Mouse (Mus musculus) kidney, postnatal 0 days (tissue): ENCODE measurements around the gene Myl6. TPM values are rescaled to one million over a fixed set of nuclear protein-coding genes. Genes with fewer than 3 reads are reported as not detected.
"Not testable (repeated sequence)": the region's sequence is repeated elsewhere in the genome, so short reads cannot be mapped to it uniquely, and the experiment has no call there.

ENCODE experiments used
- ATAC-seq: fragments of 200-750 bp; cut with Nextera tagmentation; replicated peaks from 2 replicates; pipeline ENCODE4 v1.8.0; 2017; ENCODE audit warnings: low read depth, moderate number of reproducible peaks, moderate TSS enrichment, moderate library complexity; ENCODE audit not compliant: low FRiP score
- DNase-seq: peaks from one replicate; pipeline ENCODE4 v3.0.0-alpha.2; 2016; ENCODE audit warnings: low spot score
- H3K27ac ChIP-seq: fragments of 300-500 bp; sonication (generic); 2 replicates; pipeline ENCODE4 v1.5.1; 2014; ENCODE audit warnings: mild to moderate bottlenecking
- H3K27me3 ChIP-seq: fragments of 300-500 bp; sonication (generic); 2 replicates; pipeline ENCODE4 v1.6.1; 2014; ENCODE audit warnings: low read length, mixed read lengths; ENCODE audit not compliant: insufficient read depth
- H3K36me3 ChIP-seq: fragments of 300-500 bp; sonication (generic); 2 replicates; pipeline ENCODE4 v1.6.1; 2014; ENCODE audit warnings: low read length, mixed read lengths; ENCODE audit not compliant: insufficient read depth
- H3K4me1 ChIP-seq: fragments of 300-500 bp; sonication (generic); replicated peaks from 2 replicates; pipeline ENCODE4 v1.6.1; 2014; ENCODE audit warnings: antibody characterized with exemption, low read length, mixed read lengths; ENCODE audit not compliant: insufficient read depth
- H3K4me2 ChIP-seq: fragments of 300-500 bp; sonication (generic); 2 replicates; pipeline ENCODE4 v1.6.1; 2014; ENCODE audit warnings: mild to moderate bottlenecking, low read length, moderate library complexity, mixed read lengths
- H3K4me3 ChIP-seq: fragments of 300-500 bp; sonication (generic); replicated peaks from 2 replicates; pipeline ENCODE4 v1.5.1; 2014; ENCODE audit warnings: low read depth, low read length
- H3K9ac ChIP-seq: fragments of 300-500 bp; sonication (generic); 2 replicates; pipeline ENCODE4 v1.6.1; 2014; ENCODE audit warnings: low read depth, low read length
- H3K9me3 ChIP-seq: fragments of 300-500 bp; sonication (generic); replicated peaks from 2 replicates; pipeline ENCODE4 v1.6.1; 2016; ENCODE audit warnings: low read length, inconsistent platforms, mixed read lengths
- CTCF ChIP-seq: IDR thresholded peaks from 2 replicates; pipeline ENCODE4 v1.5.1; 2016; ENCODE audit warnings: antibody characterized with exemption, low read depth, mild to moderate bottlenecking, moderate library complexity
- WGBS: fragments of 180-500 bp; shearing (Covaris S2); extraction: QIAGEN DNeasy Blood & Tissue Kit; methylation state at CpG from one replicate; pipeline ENCODE4 v1.1.7; 2014; 5-methylcytosine and 5-hydroxymethylcytosine counted together
- polyA plus RNA-seq: library from polyadenylated mRNA; unstranded; fragments of >200 nt; fragmentation: Nextera tagmentation; extraction: Ambion mirVana; gene quantifications from 2 replicates; pipeline ENCODE4 v1.2.1, GENCODE M21; 2015

The Myl6 gene
- polyA plus RNA-seq, 1 experiment from 2014 or later, result 1,495 TPM

- ATAC-seq (no peak), DNase-seq (no peak)
- Histone ChIP-seq H3K4me1 (0 out of 2 replicates have a peak, but pooled peaks cover under 1% of the 10 kb centered on the region), H3K9ac (no peak overlapping the region), H3K36me3 (peaks cover 9% of the 10 kb centered on the region; the same call in 1 of the 2 replicates), H3K27me3 (no peaks in the 10 kb centered on the region), H3K4me3 (no peak overlapping the region), H3K9me3 (no peaks in the 10 kb centered on the region), H3K4me2 (no peak overlapping the region), H3K27ac (no peak overlapping the region)
- TF ChIP-seq CTCF, result no peak
- WGBS, result 85% methylated on average over 11 of the region's 11 CpGs
Observed at GRCm38 (mm10) chr10:128510301-128510700, 16.4 kb upstream of the Myl6 start.

GRCm38 (mm10) chr10:128509831-128510230, 15.9 kb upstream of the Myl6 start:
- Histone ChIP-seq H3K36me3 (peaks cover 9% of the 10 kb centered on the region; the same call in 1 of the 2 replicates), H3K4me3 (no peak overlapping the region), H3K9ac (no peak overlapping the region), H3K4me1 (0 out of 2 replicates have a peak, but pooled peaks cover 5% of the 10 kb centered on the region), H3K4me2 (no peak overlapping the region), H3K27ac (no peak overlapping the region), H3K9me3 (no peaks in the 10 kb centered on the region), H3K27me3 (no peaks in the 10 kb centered on the region)
- ATAC-seq (no peak), DNase-seq (peak; percentile 52)
- TF ChIP-seq CTCF, result no peak
- 66% methylated on average over 4 of the region's 4 CpGs for WGBS

DNA sequence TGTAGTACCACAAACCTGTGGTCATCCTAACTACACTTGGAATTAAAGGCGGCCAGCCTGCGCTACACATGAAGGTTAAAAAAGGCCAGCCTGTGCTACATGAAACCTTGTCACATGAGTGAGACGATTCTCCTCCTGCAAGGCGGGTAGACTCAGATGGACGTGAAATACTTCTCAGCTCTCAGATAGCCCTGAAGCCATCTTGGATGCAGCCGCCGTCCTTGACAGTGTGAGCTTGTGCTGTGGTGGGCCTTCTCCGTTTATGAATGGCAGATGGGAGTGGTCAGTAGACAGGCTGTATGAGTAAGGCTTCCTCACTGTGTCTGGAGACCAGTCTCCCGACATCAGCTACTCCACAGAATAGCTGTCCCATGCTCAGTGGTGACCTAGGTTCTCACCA, 15.3 kb upstream of the Myl6 start:
- DNase-seq, result no peak
- no peak for TF ChIP-seq CTCF
- H3K27ac ChIP-seq, result no peak overlapping the region

DNA sequence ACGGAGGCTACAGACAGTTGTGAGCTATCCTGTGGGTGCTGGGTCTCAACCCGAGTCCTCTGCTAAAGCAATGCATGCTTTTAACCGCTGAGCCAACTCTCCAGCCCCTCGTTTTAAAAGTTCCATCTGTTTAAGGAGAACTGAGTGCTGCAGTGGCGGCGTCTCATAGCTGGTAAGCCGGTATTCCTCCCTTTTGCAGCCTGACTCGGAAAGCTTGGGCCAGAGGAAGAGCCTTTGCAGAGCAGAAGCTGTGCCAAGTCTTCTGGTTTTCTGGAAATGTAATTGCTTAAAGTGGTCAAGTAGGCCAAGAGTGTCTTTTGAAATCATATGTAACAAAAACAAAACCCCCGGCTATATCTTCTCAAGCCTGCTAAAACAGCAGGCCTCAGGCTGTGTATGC, 14.3 kb upstream of the Myl6 start:
- no peak overlapping the region for H3K4me3 ChIP-seq
- DNase-seq (no peak), ATAC-seq (no peak)
- 0 out of 2 replicates have a peak, but pooled peaks cover 8% of the 10 kb centered on the region for H3K4me1 ChIP-seq
- H3K9ac ChIP-seq, result no peak overlapping the region
- H3K27ac ChIP-seq, result no peak overlapping the region
- 69% methylated on average over 9 of the region's 9 CpGs for WGBS
- no peak overlapping the region for H3K4me2 ChIP-seq
- TF ChIP-seq CTCF, result no peak
- H3K36me3 ChIP-seq, result peaks cover 7% of the 10 kb centered on the region; the same call in 1 of the 2 replicates
- no peaks in the 10 kb centered on the region for H3K27me3 ChIP-seq
- no peaks in the 10 kb centered on the region for H3K9me3 ChIP-seq

More for the DNA sequence above, 15.3 kb upstream of the Myl6 start:
- WGBS, result 90% methylated on average over 9 of the region's 9 CpGs
- Histone ChIP-seq H3K9me3 (no peaks in the 10 kb centered on the region), H3K4me1 (0 out of 2 replicates have a peak, but pooled peaks cover 8% of the 10 kb centered on the region), H3K4me3 (no peak overlapping the region), H3K9ac (no peak overlapping the region), H3K36me3 (peaks cover 9% of the 10 kb centered on the region; the same call in 1 of the 2 replicates), H3K4me2 (no peak overlapping the region), H3K27me3 (no peaks in the 10 kb centered on the region)
- ATAC-seq, result no peak

DNA sequence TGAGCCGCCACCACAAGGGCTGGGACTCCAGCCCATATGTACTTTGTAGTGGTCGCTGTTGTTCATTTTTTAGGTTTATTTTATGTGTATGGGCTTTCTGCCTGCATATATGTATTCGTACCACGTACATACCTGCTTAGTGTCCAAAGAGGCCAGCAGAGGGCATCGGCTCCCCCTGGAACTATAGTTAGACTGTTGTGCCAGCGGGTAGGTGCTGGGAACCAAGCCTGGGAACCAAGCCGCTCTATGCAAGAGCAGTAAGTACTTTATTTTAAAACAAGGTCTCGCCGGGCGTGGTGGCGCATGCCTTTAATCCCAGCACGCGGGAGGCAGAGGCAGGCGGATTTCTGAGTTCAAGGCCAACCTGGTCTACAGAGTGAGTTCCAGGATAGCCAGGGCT, 12.0 kb upstream of the Myl6 start:
- no peak overlapping the region for H3K27ac ChIP-seq
- WGBS, result 96% methylated on average over 14 of the region's 14 CpGs
- H3K4me1 ChIP-seq, result 0 out of 2 replicates have a peak, but pooled peaks cover 8% of the 10 kb centered on the region
- H3K4me2 ChIP-seq, result no peak overlapping the region
- H3K9me3 ChIP-seq, result no peaks in the 10 kb centered on the region
- DNase-seq (no peak), ATAC-seq (no peak)
- H3K36me3 ChIP-seq, result no peaks in the 10 kb centered on the region
- TF ChIP-seq CTCF, result peak; percentile 25; the same call in 1 of the 2 replicates
- H3K27me3 ChIP-seq, result no peaks in the 10 kb centered on the region
- no peak overlapping the region for H3K4me3 ChIP-seq
- no peak overlapping the region for H3K9ac ChIP-seq

DNA sequence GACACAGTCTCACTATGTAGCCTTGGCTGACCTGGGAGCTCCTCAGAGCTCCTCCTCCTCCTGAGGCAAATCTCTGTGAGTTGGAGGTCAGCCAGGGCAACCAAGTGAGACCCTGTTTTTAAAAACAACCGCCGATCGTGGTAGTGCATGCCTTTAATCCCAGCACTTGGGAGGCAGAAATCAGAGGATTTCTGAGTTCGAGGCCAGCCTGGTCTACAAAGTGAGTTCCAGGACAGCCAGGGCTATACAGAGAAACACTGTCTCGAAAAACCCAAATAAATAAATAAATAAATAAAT, 11.4 kb upstream of the Myl6 start:
- not testable (repeated sequence) for H3K27ac ChIP-seq, ATAC-seq, H3K4me1 ChIP-seq, H3K9ac ChIP-seq, DNase-seq, H3K4me3 ChIP-seq, H3K36me3 ChIP-seq, H3K9me3 ChIP-seq, H3K4me2 ChIP-seq, H3K27me3 ChIP-seq
- 65% methylated on average over 5 of the region's 5 CpGs for WGBS
